Mouse (Mus musculus): Measurements from ENCODE around the gene Acp1. TPM values are rescaled to one million over a fixed set of nuclear protein-coding genes. Genes with fewer than 3 reads are reported as not detected.

Gene Acp1
- polyA plus RNA-seq, 1 experiment from 2014 or later, result 197 TPM

DNA sequence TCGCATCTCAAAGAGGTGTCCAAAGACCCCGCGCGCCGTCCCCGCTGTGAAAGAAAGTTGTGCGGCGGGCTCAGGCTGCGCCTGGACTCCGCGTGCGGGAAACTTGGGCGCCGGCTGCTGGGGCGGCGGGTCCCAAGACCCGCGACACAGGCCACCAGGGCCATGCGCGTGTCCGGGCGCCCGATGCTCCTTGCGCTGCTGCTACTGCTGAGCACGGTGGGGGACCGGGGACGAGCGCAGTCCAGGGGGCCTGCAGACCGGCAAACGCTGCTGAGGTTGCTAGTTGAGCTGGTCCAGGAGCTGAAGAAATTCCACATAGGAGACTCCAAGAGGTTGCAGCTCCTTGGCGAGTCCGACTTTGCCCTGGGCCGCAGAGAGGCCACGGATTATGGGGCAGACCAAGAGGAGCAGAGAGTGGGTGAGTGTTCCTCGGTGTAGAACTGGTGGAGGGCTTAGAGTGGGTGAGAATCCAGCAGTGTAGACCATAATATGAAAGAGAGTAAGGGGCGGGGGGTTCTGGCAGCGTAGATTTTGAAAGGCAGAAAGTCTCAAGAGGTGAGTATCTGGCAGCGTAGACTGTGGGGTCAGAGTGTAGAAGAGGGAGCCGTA, 26.7 kb downstream of the Acp1 start:
- Histone ChIP-seq H3K4me3 (ENCODE audit: low read depth, low read length) (peak overlapping the region; percentile 49), H3K4me2 (ENCODE audit: low read depth, low read length, severe bottlenecking) (peak overlapping the region; percentile 97), H3K36me3 (ENCODE audit: control insufficient read depth, insufficient read depth, low read length) (no peaks in the 10 kb centered on the region), H3K27me3 (ENCODE audit: control insufficient read depth, insufficient read depth, low read length) (peaks cover 41% of the 10 kb centered on the region), H3K9me3 (ENCODE audit: control insufficient read depth, low read length) (no peaks in the 10 kb centered on the region), H3K9ac (ENCODE audit: low read length) (peak overlapping the region; percentile 43), H3K4me1 (replicated peaks; ENCODE audit: control insufficient read depth, insufficient read depth, low read length) (peaks cover 6% of the 10 kb centered on the region; the same call in 1 of the 2 replicates), H3K27ac (ENCODE audit: low read depth, low read length) (no peak overlapping the region)
- DNase-seq (ENCODE audit: low spot score), result peak; percentile 62
- 9% methylated on average over 39 of the region's 39 CpGs for WGBS
- ATAC-seq (replicated peaks; ENCODE audit: low FRiP score), result peak; percentile 66

DNA sequence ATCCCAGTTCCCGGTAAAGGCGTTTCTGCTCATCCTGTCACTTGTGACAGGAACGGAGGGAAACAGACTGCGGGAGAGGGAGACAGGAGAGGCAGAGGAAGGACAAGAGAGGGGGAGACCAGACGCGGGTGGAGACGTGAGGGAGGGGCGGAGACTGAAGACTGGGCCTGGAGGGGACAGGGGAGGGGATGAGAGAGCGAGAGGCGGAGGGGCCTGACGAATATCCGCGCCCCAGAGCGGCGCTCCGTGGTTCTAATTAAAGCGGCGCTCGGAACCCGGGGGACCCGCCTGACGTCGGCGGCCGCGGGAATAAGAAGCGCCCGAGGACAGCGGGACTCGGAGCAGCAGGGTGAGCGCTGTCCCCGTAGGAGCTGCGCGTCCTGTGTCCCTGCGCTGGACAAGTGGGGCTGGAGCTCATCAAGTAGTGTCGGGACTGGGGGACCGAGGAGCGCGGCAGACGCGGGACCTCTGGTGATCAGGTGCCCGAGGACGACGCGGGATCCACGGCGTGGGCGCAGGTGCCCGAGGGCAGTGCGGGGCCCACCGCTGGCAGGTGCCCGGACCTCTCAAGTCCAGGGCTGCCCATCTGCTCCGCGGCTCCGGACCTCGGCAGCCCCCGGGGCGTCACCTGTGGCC, 27.3 kb downstream of the Acp1 start, which contains the start of gene Alkal2:
Alkal2 (plus strand) TSS at position 337 of the 636 bp plus-strand sequence.
- Histone ChIP-seq H3K9ac (ENCODE audit: low read length) (peak within 1 kb of the TSS; percentile 43), H3K27ac (ENCODE audit: low read depth, low read length) (no peak within 1 kb of the TSS)
- ATAC-seq (replicated peaks; ENCODE audit: low FRiP score), result peak; percentile 73

DNA sequence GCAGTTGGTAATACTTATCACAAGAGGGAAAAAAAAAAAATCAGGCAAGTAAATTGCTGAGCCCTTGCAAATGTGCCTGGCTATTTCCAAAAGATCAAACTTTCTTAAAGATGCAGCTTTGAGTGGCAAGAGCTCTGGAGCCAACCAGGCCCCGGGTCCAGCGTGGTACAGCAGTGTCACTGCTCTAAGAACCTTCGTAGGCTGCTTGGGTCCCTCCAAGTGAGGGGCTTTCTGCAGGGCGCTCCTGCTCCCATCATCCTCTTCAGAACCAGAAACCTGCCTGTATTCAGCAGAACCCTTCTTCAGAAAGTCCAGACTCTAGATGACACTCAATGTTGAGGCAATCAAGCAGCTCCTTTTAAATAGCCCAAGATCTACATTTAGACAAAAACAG, 27.8 kb downstream of the Acp1 start:
- Histone ChIP-seq H3K9ac (ENCODE audit: low read length) (peak overlapping the region; percentile 43; the same call in 1 of the 2 replicates), H3K9me3 (ENCODE audit: control insufficient read depth, low read length) (no peaks in the 10 kb centered on the region), H3K27ac (ENCODE audit: low read depth, low read length) (no peak overlapping the region), H3K4me2 (ENCODE audit: low read depth, low read length, severe bottlenecking) (peak overlapping the region; percentile 97), H3K36me3 (ENCODE audit: control insufficient read depth, insufficient read depth, low read length) (no peaks in the 10 kb centered on the region), H3K4me3 (ENCODE audit: low read depth, low read length) (peak overlapping the region; percentile 49), H3K27me3 (ENCODE audit: control insufficient read depth, insufficient read depth, low read length) (peaks cover 41% of the 10 kb centered on the region), H3K4me1 (replicated peaks; ENCODE audit: control insufficient read depth, insufficient read depth, low read length) (peaks cover 6% of the 10 kb centered on the region; the same call in 1 of the 2 replicates)
- ATAC-seq (replicated peaks; ENCODE audit: low FRiP score), result no peak
- no peak for DNase-seq (ENCODE audit: low spot score)
- 17% methylated on average over 4 of the region's 4 CpGs for WGBS

More for the DNA sequence above, 27.3 kb downstream of the Acp1 start, which contains the start of gene Alkal2:
- Histone ChIP-seq H3K4me2 (ENCODE audit: low read depth, low read length, severe bottlenecking) (peak within 1 kb of the TSS; percentile 97), H3K36me3 (ENCODE audit: control insufficient read depth, insufficient read depth, low read length) (no peaks in the 10 kb centered on the region), H3K9me3 (ENCODE audit: control insufficient read depth, low read length) (no peaks in the 10 kb centered on the region), H3K27me3 (ENCODE audit: control insufficient read depth, insufficient read depth, low read length) (peaks cover 41% of the 10 kb centered on the region), H3K4me3 (ENCODE audit: low read depth, low read length) (peak within 1 kb of the TSS; percentile 49), H3K4me1 (replicated peaks; ENCODE audit: control insufficient read depth, insufficient read depth, low read length) (peaks cover 6% of the 10 kb centered on the region; the same call in 1 of the 2 replicates)
- WGBS, result 1% methylated on average over 58 of the region's 58 CpGs
- DNase-seq (ENCODE audit: low spot score), result peak; percentile 69

DNA sequence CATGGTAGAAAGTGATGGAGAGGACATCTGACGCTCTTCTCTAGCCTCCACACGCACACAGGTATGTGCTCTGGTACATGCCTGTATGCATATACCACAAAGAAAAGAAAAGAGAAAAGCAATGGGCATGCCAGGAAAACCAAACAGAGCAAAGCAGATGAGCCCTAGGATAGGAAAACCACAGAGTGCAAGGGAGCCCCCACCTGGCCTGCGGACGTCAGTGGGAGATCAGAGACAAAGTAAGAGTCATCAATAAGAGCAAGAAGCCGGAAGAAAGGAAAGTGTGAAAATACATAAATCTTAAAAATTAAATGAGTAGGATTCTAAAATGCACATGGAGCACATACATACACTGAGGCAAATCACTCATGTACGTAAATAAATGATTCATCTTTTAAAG, 31.9 kb downstream of the Acp1 start:
- 74% methylated on average over 6 of the region's 6 CpGs for WGBS
- ATAC-seq (replicated peaks; ENCODE audit: low FRiP score) (no peak), DNase-seq (ENCODE audit: low spot score) (no peak)
- H3K27me3 ChIP-seq (ENCODE audit: control insufficient read depth, insufficient read depth, low read length), result peaks cover 24% of the 10 kb centered on the region
- no peak overlapping the region for H3K4me2 ChIP-seq (ENCODE audit: low read depth, low read length, severe bottlenecking)
- H3K4me3 ChIP-seq (ENCODE audit: low read depth, low read length), result no peak overlapping the region
- no peak overlapping the region for H3K9ac ChIP-seq (ENCODE audit: low read length)
- peaks cover 2% of the 10 kb centered on the region; the same call in 1 of the 2 replicates for H3K4me1 ChIP-seq (replicated peaks; ENCODE audit: control insufficient read depth, insufficient read depth, low read length)
- H3K9me3 ChIP-seq (ENCODE audit: control insufficient read depth, low read length), result no peaks in the 10 kb centered on the region
- no peaks in the 10 kb centered on the region for H3K36me3 ChIP-seq (ENCODE audit: control insufficient read depth, insufficient read depth, low read length)
- H3K27ac ChIP-seq (ENCODE audit: low read depth, low read length), result no peak overlapping the region

DNA sequence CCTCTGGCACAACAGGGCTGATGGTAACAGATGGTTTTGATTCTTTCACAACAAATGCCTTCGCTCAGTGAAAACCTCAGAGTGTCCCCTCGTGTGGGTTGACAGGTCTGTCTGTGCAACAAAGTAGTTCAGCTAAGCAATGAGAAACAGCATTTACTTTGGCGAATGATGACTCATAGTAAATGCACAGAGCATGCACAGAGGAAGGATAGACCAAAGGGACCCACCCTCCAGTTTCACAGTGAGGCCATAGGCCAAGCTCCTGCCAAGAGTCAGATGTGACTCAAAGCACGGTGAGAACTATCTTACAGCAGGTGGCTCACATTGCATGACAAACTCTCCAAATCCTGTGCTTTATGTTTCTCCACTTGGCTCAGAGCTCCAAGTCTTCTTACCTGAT, 45.6 kb downstream of the Acp1 start:
- no peak for DNase-seq (ENCODE audit: low spot score)
- ATAC-seq (replicated peaks; ENCODE audit: low FRiP score), result no peak
- Histone ChIP-seq H3K27ac (ENCODE audit: low read depth, low read length) (no peak overlapping the region), H3K9me3 (ENCODE audit: control insufficient read depth, low read length) (no peaks in the 10 kb centered on the region), H3K4me3 (ENCODE audit: low read depth, low read length) (no peak overlapping the region), H3K9ac (ENCODE audit: low read length) (no peak overlapping the region), H3K4me2 (ENCODE audit: low read depth, low read length, severe bottlenecking) (no peak overlapping the region), H3K36me3 (ENCODE audit: control insufficient read depth, insufficient read depth, low read length) (no peaks in the 10 kb centered on the region), H3K27me3 (ENCODE audit: control insufficient read depth, insufficient read depth, low read length) (no peaks in the 10 kb centered on the region), H3K4me1 (replicated peaks; ENCODE audit: control insufficient read depth, insufficient read depth, low read length) (no peaks in the 10 kb centered on the region)
- WGBS, result 83% methylated on average over 4 of the region's 4 CpGs

DNA sequence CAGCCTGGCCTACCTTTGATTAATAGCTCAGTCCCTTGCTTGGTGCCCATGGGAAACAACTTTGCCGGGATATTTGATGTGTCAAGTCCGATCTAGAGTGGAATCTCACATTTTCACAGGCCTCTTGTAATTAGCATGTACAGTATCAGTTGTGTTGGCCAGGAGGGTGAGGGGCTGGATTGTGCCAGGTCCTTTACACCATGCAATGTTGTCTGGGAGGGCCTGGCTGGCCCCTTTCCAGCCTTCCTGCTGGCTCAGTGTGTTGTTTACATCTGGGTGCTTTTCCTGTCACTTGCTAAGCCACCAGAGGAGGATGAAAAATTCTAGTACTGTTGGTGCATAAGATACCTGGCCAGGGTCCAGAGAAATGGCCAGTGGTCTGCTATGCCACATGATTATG, 47.0 kb downstream of the Acp1 start:
- no peak for DNase-seq (ENCODE audit: low spot score)
- WGBS, result 89% methylated on average over 2 of the region's 2 CpGs
- Histone ChIP-seq H3K4me2 (ENCODE audit: low read depth, low read length, severe bottlenecking) (no peak overlapping the region), H3K9ac (ENCODE audit: low read length) (no peak overlapping the region), H3K36me3 (ENCODE audit: control insufficient read depth, insufficient read depth, low read length) (no peaks in the 10 kb centered on the region), H3K27ac (ENCODE audit: low read depth, low read length) (no peak overlapping the region), H3K27me3 (ENCODE audit: control insufficient read depth, insufficient read depth, low read length) (no peaks in the 10 kb centered on the region), H3K4me1 (replicated peaks; ENCODE audit: control insufficient read depth, insufficient read depth, low read length) (no peaks in the 10 kb centered on the region), H3K9me3 (ENCODE audit: control insufficient read depth, low read length) (no peaks in the 10 kb centered on the region), H3K4me3 (ENCODE audit: low read depth, low read length) (no peak overlapping the region)
- no peak for ATAC-seq (replicated peaks; ENCODE audit: low FRiP score)

DNA sequence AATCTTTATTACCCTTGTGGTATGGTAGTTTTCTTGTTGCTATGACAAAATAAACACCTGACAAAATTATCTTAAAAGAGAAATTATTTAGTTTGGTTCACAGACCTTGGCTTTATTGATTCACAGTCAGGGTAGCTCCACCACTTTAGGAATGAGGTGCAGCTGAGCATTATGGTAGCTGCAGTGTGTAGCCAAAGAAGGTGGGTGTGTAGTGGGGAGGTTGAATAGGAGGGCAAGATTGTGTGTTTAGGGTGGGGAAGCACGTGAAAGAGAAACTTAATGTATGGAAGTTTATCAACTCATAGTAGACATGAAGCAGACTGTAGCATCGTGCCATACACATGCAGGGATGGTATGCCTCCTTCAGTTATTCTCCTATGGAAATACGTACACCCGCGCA, 55.2 kb downstream of the Acp1 start:
- Histone ChIP-seq H3K36me3 (ENCODE audit: control insufficient read depth, insufficient read depth, low read length) (no peaks in the 10 kb centered on the region), H3K27ac (ENCODE audit: low read depth, low read length) (no peak overlapping the region), H3K9ac (ENCODE audit: low read length) (no peak overlapping the region), H3K27me3 (ENCODE audit: control insufficient read depth, insufficient read depth, low read length) (no peaks in the 10 kb centered on the region), H3K4me1 (replicated peaks; ENCODE audit: control insufficient read depth, insufficient read depth, low read length) (no peaks in the 10 kb centered on the region), H3K9me3 (ENCODE audit: control insufficient read depth, low read length) (no peaks in the 10 kb centered on the region), H3K4me3 (ENCODE audit: low read depth, low read length) (no peak overlapping the region), H3K4me2 (ENCODE audit: low read depth, low read length, severe bottlenecking) (no peak overlapping the region)
- ATAC-seq (replicated peaks; ENCODE audit: low FRiP score) (no peak), DNase-seq (ENCODE audit: low spot score) (no peak)
- 91% methylated on average over 5 of the region's 5 CpGs for WGBS

DNA sequence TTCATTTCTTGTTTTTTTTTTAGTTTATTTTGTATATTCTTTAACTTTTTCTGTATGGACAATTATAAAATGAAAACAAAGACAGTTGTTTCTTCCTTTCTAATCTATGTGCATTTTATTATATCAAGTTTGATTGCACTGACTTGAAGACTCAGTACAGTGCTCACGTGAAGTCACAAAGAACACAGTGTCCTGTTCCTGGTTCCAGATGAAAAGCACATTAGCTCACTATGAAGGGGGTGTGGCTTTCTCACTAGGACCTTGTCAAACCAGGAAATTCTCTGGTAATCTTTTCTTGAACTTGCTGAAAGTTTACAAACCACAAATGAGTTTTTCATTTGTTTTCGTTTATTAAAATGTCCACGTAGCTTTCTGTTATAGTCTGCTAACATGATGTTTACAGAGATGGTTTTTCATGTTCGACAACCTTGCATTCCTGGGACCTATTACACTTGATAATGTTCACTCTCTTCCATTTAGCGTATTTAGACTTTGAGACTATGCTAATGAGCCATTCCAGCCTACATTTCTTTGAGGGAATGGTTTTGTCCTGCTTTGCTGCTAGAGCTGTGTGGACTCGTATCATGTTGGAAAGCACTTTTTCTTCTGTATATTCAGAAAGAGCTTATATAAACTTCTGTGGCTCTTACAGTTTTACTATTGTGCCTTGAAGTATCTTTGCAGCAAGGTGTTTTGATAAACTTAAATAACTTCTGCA, 55.8 kb downstream of the Acp1 start:
- Histone ChIP-seq H3K9me3 (ENCODE audit: control insufficient read depth, low read length) (no peaks in the 10 kb centered on the region), H3K27me3 (ENCODE audit: control insufficient read depth, insufficient read depth, low read length) (no peaks in the 10 kb centered on the region), H3K4me2 (ENCODE audit: low read depth, low read length, severe bottlenecking) (no peak overlapping the region), H3K4me3 (ENCODE audit: low read depth, low read length) (no peak overlapping the region), H3K4me1 (replicated peaks; ENCODE audit: control insufficient read depth, insufficient read depth, low read length) (no peaks in the 10 kb centered on the region), H3K36me3 (ENCODE audit: control insufficient read depth, insufficient read depth, low read length) (no peaks in the 10 kb centered on the region), H3K27ac (ENCODE audit: low read depth, low read length) (no peak overlapping the region), H3K9ac (ENCODE audit: low read length) (no peak overlapping the region)
- DNase-seq (ENCODE audit: low spot score) (no peak), ATAC-seq (replicated peaks; ENCODE audit: low FRiP score) (no peak)
- 84% methylated on average over 6 of the region's 6 CpGs for WGBS
